Mouse (Mus musculus) heart, embryonic 12.5 days (tissue): Measurements from ENCODE around the gene Cep112. TPM values are rescaled to one million over a fixed set of nuclear protein-coding genes. Genes with fewer than 3 reads are reported as not detected.

Source experiments
- ATAC-seq: fragments of 200-750 bp; cut with Nextera tagmentation; 2 replicates; pipeline ENCODE4 v1.8.0; 2017; ENCODE audit warnings: moderate TSS enrichment, moderate library complexity; ENCODE audit not compliant: insufficient number of reproducible peaks, low FRiP score
- H3K27ac ChIP-seq: fragments of 300-500 bp; sonication (generic); 2 replicates; pipeline ENCODE4 v1.5.1; 2016; ENCODE audit warnings: mild to moderate bottlenecking, moderate library complexity; ENCODE audit not compliant: poor library complexity, severe bottlenecking
- H3K27me3 ChIP-seq: fragments of 300-500 bp; sonication (generic); replicated peaks from 2 replicates; pipeline ENCODE4 v1.6.1; 2016; ENCODE audit warnings: mild to moderate bottlenecking, moderate library complexity
- H3K36me3 ChIP-seq: fragments of 300-500 bp; sonication (generic); 2 replicates; pipeline ENCODE4 v1.6.1; 2016; ENCODE audit warnings: mild to moderate bottlenecking, moderate library complexity
- H3K4me1 ChIP-seq: fragments of 300-500 bp; sonication (generic); replicated peaks from 2 replicates; pipeline ENCODE4 v1.6.1; 2016; ENCODE audit warnings: mild to moderate bottlenecking
- H3K4me2 ChIP-seq: fragments of 300-500 bp; sonication (generic); 2 replicates; pipeline ENCODE4 v1.6.1; 2016; ENCODE audit warnings: mild to moderate bottlenecking, moderate library complexity
- H3K4me3 ChIP-seq: fragments of 300-500 bp; sonication (generic); 2 replicates; pipeline ENCODE4 v1.5.1; 2016; ENCODE audit warnings: mild to moderate bottlenecking
- H3K9ac ChIP-seq: fragments of 300-500 bp; sonication (generic); 2 replicates; pipeline ENCODE4 v1.6.1; 2016; ENCODE audit warnings: mild to moderate bottlenecking, moderate library complexity
- H3K9me3 ChIP-seq: fragments of 300-500 bp; sonication (generic); replicated peaks from 2 replicates; pipeline ENCODE4 v1.6.1; 2016; ENCODE audit warnings: mild to moderate bottlenecking, moderate library complexity
- WGBS: fragments of 180-500 bp; shearing (Covaris S2); methylation state at CpG from one replicate; pipeline ENCODE4 v1.1.7; 2016; 5-methylcytosine and 5-hydroxymethylcytosine counted together
- polyA plus RNA-seq: library from polyadenylated mRNA; unstranded; fragments of >200 nt; fragmentation: Nextera tagmentation; extraction: Ambion mirVana; gene quantifications from 2 replicates; pipeline ENCODE4 v1.2.1, GENCODE M21; 2016

The Cep112 gene
- polyA plus RNA-seq, 1 experiment from 2014 or later: 7.9 TPM

DNA sequence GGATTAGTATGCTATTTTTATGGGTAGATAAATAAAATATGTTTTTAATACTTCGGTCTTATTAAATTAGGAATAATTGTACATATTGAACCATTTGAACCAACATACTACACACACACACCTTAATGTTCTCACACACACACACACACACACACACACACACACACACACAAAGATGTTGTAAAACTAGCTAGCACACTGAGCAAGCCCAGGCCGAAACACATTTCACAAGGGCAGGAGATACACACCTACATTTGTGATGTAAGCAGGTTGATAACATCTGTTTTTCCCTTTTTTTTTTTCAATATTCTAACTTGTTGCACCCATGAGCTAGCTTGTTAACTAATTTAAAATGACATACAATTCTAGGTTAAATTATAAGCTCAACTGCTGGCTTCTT lies 327.8 kb downstream of the Cep112 start:
- Histone ChIP-seq H3K9me3 (no peaks in the 10 kb centered on the region), H3K27ac (no peak overlapping the region), H3K27me3 (no peaks in the 10 kb centered on the region), H3K4me1 (peaks cover 23% of the 10 kb centered on the region), H3K4me3 (no peak overlapping the region), H3K4me2 (no peak overlapping the region), H3K36me3 (no peaks in the 10 kb centered on the region), H3K9ac (no peak overlapping the region)
- 83% methylated on average over 2 of the region's 2 CpGs for WGBS
- ATAC-seq: no peak

DNA sequence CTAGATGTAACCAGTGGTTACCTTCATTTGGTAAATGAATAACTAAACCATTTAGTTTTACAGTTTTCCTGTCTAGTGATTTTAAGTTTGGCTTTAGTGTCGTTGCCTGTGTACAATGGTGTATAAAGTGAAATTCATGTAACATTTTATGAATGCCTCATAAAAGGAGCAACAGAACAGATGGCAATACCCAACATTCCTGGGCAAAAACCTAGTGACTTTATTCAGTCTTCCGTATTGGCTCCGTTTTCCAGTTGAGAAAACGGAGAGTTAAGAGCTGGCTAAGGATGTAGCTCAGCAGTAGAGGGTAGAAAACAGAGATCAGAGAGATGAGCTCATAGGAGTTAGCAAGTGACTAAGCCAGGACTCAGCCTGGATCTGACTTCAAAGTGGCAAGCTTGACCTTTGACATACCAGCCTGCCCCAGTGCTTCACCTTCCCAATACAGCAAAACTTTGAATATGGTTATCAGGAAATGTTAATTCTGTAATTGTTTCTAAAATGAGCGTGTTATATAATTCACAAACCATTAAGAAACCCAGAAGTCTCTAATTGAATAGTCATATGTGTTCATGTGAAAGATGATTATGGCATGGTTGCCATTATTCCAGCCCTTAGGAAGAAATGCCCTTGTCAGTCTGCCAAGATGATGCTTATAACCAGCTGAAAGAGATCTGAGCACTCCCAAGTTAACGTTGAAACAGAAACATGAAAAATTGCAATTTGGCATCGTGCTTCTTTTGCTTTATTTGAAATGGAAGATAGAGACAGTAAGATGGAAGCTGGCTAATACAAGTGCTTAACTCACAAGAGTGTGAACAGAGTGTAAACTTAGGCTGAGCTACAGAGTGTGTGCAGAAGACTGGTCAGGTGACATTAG lies 328.6 kb downstream of the Cep112 start:
- 75% methylated on average over 7 of the region's 7 CpGs for WGBS

DNA sequence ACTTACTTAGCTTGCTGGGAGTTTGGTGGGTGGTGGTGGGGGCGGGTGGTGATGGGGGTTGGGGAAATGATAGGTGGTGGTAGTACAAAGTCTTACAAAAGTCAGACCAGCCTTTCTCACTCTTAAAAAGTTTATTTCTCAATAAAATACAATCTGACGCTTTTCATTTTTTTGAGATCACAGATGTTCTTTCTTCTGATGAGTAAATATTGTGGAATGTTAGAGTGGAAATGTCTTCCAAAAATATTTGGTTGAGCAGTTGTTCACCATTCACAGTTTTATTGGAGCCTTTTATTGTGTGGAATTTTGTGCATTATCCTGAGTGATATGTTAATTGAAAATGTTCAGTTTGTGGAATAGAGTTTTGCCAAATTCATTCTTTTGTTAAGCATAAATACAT lies 332.2 kb downstream of the Cep112 start:
- H3K27ac ChIP-seq: no peak overlapping the region
- H3K9ac ChIP-seq: no peak overlapping the region
- peaks cover 15% of the 10 kb centered on the region for H3K4me1 ChIP-seq
- WGBS: 85% methylated on average over 2 of the region's 2 CpGs
- no peak overlapping the region for H3K4me3 ChIP-seq
- no peak for ATAC-seq
- H3K4me2 ChIP-seq: no peak overlapping the region
- H3K9me3 ChIP-seq: no peaks in the 10 kb centered on the region
- H3K36me3 ChIP-seq: 0 out of 2 replicates have a peak, but pooled peaks cover 5% of the 10 kb centered on the region
- H3K27me3 ChIP-seq: no peaks in the 10 kb centered on the region

More for the DNA sequence above, 328.6 kb downstream of the Cep112 start:
- Histone ChIP-seq H3K4me2 (no peak overlapping the region), H3K9me3 (no peaks in the 10 kb centered on the region), H3K9ac (no peak overlapping the region), H3K27me3 (no peaks in the 10 kb centered on the region), H3K27ac (no peak overlapping the region), H3K36me3 (no peaks in the 10 kb centered on the region), H3K4me1 (peaks cover 29% of the 10 kb centered on the region), H3K4me3 (no peak overlapping the region)
- ATAC-seq: no peak

DNA sequence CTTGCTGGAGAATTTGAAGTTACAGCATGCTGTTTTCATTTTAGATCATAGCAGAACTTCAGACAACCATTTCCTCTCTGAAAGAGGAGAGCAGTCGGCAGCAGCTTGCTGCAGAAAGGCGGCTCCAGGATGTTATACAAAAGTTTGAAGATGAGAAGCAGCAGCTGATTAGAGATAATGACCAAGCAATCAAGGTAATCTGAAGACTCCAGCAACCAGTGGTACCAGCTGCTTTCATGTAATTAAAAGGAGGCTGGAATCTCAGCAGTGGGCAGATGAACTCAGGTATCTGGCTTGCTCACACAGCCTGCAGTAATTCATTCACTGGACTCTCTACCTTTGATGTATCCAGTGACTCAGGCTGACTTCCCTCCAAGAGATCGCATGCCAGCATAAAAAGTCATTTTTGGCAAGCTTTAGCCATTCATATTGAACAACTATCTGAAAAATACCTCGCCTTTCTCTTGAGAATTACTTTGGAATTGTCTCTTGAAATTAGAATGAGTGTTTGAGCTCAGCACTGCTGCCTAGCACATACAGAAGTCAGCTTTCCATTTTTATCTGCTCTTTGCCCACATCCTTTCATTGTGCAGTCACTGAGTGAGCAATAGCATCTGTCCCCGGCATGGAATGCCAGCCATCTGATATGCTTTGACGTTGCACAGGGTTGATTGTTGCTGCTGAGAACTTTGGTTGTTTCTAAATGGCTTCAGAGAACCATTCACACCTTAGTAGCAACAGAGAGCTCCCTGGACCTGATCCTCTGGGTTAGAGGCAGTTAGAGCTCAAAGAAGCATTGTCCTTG lies 332.8 kb downstream of the Cep112 start:
- ATAC-seq: no peak
- Histone ChIP-seq H3K9me3 (no peaks in the 10 kb centered on the region), H3K4me2 (no peak overlapping the region), H3K4me1 (peaks cover 11% of the 10 kb centered on the region), H3K27ac (peak overlapping the region; percentile 52), H3K36me3 (0 out of 2 replicates have a peak, but pooled peaks cover 5% of the 10 kb centered on the region), H3K27me3 (no peaks in the 10 kb centered on the region), H3K4me3 (no peak overlapping the region), H3K9ac (no peak overlapping the region)
- WGBS: 33% methylated on average over 6 of the region's 6 CpGs

DNA sequence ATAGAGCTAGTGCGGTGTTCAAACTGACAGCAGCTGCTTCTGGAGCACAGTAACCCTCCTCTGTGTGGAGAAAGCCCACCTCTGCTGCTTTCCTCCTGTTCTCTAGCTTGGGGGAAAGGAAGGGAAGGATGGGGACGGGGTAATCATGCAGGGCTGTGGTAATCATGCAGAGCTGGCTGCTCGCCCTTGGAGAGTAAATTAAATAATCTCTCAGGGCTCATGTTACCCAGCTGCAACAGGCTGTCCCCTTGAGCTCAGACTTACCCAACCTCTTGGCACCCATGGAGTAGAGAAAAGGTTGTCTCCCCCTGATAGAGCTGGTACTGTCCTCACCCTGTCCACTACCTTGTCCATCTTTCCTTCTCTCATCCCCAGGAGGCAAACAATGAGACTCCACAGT lies 345.1 kb downstream of the Cep112 start:
- H3K9me3 ChIP-seq: no peaks in the 10 kb centered on the region
- no peak overlapping the region for H3K4me2 ChIP-seq
- no peak overlapping the region for H3K27ac ChIP-seq
- no peak overlapping the region for H3K4me3 ChIP-seq
- H3K4me1 ChIP-seq: no peaks in the 10 kb centered on the region
- ATAC-seq: no peak
- 48% methylated on average over 3 of the region's 3 CpGs for WGBS
- H3K27me3 ChIP-seq: no peaks in the 10 kb centered on the region
- no peaks in the 10 kb centered on the region for H3K36me3 ChIP-seq
- no peak overlapping the region for H3K9ac ChIP-seq

DNA sequence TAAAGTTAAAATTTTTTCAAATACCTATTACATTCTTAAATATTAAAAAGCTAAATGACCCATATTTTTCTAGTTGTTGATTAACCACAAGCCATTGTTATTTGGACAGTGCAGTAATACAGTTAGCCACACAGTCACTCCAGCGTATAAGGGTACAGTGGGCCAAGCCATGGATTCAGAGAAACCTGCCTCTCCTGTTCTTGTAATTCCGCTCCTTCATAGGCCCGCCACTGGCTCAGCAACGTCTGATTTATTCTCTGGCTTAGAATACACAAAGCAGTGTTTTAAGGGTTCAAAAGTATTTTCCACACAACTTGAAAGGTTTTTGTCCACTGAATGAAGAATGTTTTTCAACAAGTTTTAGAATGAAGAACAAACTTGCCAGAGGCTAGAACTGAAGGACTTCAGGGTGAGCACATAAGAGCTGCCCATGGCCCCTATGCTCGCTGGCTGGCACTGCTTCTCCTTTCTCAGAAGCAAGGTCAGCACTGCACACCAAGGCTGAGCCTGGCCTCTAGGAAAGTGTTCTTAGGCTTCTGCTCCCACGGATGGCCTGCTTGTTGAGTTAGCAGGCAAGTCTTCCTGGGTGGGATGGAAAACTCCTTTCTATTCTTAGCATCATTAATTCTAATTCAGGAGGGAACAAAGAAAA lies 349.2 kb downstream of the Cep112 start:
- WGBS: 72% methylated on average over 6 of the region's 6 CpGs
- ATAC-seq: no peak
- H3K4me3 ChIP-seq: no peak overlapping the region
- peaks cover 6% of the 10 kb centered on the region; the same call in 1 of the 2 replicates for H3K4me1 ChIP-seq
- H3K4me2 ChIP-seq: no peak overlapping the region
- H3K36me3 ChIP-seq: no peaks in the 10 kb centered on the region
- no peak overlapping the region for H3K27ac ChIP-seq
- no peak overlapping the region for H3K9ac ChIP-seq
- no peaks in the 10 kb centered on the region for H3K9me3 ChIP-seq
- no peaks in the 10 kb centered on the region for H3K27me3 ChIP-seq

DNA sequence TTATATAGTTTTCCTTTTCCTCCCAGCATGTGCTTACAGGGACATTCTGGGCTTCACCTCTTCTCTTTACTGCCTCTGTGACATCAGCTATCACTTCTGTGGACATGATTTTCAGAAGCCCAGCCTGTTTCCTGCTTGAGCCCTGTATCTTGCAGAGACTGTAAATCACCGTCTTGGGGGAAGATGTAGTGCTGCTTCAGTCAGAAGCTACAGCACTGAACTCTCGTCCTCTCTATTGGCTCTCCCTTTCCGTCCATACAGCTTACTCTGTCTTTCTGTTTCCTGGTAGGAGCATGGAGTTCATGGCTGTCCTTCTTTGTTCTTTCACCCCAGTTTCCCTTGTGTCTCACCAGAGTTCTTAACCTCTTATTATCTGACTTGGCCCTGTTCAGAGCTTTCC lies 352.2 kb downstream of the Cep112 start:
- no peak overlapping the region for H3K9ac ChIP-seq
- no peak for ATAC-seq
- WGBS: 34% methylated on average over 3 of the region's 3 CpGs
- H3K4me2 ChIP-seq: no peak overlapping the region
- H3K27me3 ChIP-seq: no peaks in the 10 kb centered on the region
- H3K4me3 ChIP-seq: no peak overlapping the region
- peaks cover 6% of the 10 kb centered on the region; the same call in 1 of the 2 replicates for H3K4me1 ChIP-seq
- no peaks in the 10 kb centered on the region for H3K9me3 ChIP-seq
- no peaks in the 10 kb centered on the region for H3K36me3 ChIP-seq
- no peak overlapping the region for H3K27ac ChIP-seq

DNA sequence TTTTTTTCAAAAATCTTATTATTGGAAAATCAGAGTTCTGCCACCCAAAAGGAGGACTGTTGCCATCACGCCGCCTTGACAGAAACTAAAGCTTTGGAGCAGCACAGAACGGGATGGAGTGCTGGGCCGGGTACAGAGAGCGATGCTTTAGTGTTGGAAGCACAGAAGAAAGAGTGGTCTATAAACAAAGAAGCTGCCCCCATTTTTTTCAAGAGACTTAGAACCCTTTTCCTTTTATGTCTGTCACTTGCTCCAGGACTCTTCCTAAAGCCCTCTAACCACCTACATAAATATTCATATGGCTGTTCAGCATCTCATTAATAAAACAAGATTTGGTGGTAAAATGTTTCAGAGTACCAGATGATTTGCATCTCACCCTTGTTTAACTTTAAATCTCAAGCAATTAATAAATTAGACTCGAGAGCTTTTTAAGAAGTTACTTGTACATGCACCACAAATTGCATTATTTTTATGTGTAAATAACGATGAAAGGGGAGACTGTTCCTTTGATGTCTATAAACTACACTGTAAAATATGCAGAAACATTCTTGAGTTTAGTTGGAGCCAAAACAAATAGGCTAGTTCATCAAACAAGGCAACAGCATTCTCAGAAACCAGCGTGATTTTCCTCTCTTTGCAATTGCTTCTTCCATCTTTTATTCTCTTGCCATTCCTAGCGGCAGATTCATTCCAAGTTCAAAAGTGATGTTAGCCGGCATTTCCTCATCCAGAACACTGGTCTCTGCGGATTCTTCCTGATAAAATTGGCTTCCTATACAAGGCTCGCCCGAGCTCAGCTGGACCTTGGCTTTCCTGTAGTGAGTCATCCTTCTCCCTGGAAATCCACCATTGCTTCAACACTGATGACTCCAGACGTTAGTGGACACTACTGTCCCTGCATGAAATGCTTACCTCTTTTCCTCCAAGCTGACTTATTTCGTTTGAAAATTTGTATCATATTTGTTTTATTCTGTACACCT lies 355.6 kb downstream of the Cep112 start:
- H3K36me3 ChIP-seq: no peaks in the 10 kb centered on the region
- H3K4me1 ChIP-seq: peaks cover 6% of the 10 kb centered on the region; the same call in 1 of the 2 replicates
- ATAC-seq: no peak
- no peaks in the 10 kb centered on the region for H3K9me3 ChIP-seq
- WGBS: 68% methylated on average over 15 of the region's 15 CpGs
- no peaks in the 10 kb centered on the region for H3K27me3 ChIP-seq
- no peak overlapping the region for H3K4me2 ChIP-seq
- no peak overlapping the region for H3K9ac ChIP-seq
- no peak overlapping the region for H3K27ac ChIP-seq
- no peak overlapping the region for H3K4me3 ChIP-seq

DNA sequence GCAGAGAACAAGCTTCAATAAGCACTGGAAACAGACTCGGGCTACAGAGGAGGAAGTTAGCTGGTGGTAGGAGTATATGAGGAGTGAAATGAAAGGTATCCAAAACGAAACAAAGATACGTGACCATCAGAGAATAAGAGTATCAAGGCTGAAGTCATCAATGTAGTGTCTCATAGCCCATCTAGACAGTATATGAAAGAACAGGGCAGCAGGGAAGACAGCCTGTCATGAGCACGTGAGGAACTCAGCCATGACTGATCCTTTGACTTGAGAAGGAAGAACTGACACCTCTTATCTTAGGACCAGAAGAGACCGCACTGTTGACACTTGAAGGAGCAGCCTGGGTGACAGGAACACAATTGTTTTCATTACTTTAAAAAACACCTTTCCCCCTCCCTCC lies 373.4 kb downstream of the Cep112 start:
- Histone ChIP-seq H3K27me3 (no peaks in the 10 kb centered on the region), H3K27ac (no peak overlapping the region), H3K4me2 (no peak overlapping the region), H3K9ac (no peak overlapping the region), H3K4me1 (peaks cover 4% of the 10 kb centered on the region), H3K4me3 (no peak overlapping the region), H3K9me3 (no peaks in the 10 kb centered on the region), H3K36me3 (no peaks in the 10 kb centered on the region)
- WGBS: 51% methylated on average over 5 of the region's 5 CpGs
- ATAC-seq: no peak

DNA sequence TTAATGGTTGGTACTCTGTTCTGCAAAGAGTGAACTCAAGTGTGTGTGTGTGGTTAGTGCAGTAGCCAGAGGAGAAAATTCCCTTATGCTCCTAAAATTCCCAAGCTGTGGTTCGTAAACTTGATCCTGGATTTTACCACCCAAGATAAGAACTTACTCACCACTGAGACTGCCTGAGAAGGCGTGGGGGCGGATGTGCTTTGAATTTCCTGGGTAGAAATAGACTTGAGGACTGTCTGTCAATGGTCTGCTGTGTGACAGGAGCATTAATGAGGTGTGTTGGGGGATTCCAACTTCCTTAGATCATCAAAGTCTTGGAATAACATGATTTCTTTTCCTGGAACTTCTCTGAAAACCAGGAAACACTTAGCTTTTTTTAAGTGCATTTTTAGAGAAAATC lies 374.7 kb downstream of the Cep112 start:
- H3K4me2 ChIP-seq: no peak overlapping the region
- H3K27me3 ChIP-seq: no peaks in the 10 kb centered on the region
- no peaks in the 10 kb centered on the region for H3K9me3 ChIP-seq
- H3K4me1 ChIP-seq: peaks cover 4% of the 10 kb centered on the region
- H3K27ac ChIP-seq: no peak overlapping the region
- no peaks in the 10 kb centered on the region for H3K36me3 ChIP-seq
- WGBS: 30% methylated on average over 3 of the region's 3 CpGs
- ATAC-seq: no peak
- no peak overlapping the region for H3K4me3 ChIP-seq
- H3K9ac ChIP-seq: no peak overlapping the region
